Mouse (Mus musculus) neural tube, postnatal 0 days (tissue): ENCODE results near the gene Tnfsf13b. TPM values are rescaled to one million over a fixed set of nuclear protein-coding genes. Genes with fewer than 3 reads are reported as not detected.

Experiments
- polyA plus RNA-seq: library from polyadenylated mRNA; unstranded; fragments of >200 nt; fragmentation: Nextera tagmentation; extraction: Ambion mirVana; gene quantifications from 2 replicates; pipeline ENCODE4 v1.2.1, GENCODE M21; 2015

Tnfsf13b gene
- polyA plus RNA-seq: 1.4 and 1.5 TPM in 2 replicates

DNA sequence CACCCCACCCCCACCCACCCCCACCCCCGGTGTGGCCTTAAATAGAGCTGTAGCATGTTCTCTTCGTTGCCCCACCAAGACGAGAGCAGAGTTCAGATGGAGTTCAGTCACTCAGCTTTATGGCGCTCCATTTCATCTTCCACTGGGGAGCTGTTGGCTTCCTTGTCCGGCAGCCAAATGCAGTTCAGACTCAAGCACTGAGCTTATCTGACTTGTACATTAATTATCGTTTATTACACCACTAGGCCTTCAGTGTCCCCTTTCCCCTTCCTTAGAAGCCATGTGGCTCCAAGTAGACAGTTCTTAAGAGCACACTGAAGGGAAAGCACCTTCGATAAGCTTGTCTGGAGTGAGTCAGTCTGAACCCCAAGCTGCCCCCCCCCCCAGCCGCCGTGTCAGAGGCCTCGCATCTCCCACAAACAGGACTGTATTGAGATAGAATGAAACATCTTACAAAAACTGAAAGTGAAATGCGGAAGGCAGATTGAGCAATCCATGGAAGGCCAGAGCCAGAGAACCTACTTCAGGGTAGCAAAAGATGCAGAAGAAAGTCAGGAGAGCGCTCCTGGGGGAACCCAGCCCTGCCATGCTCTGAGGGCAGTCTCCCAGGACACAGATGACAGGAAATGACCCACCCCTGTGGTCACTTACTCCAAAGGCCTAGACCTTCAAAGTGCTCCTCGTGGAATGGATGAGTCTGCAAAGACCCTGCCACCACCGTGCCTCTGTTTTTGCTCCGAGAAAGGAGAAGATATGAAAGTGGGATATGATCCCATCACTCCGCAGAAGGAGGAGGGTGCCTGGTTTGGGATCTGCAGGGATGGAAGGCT lies at the start of gene Tnfsf13b:
TSS of gene Tnfsf13b (plus strand) at position 312 of the 830 bp plus-strand sequence.

DNA sequence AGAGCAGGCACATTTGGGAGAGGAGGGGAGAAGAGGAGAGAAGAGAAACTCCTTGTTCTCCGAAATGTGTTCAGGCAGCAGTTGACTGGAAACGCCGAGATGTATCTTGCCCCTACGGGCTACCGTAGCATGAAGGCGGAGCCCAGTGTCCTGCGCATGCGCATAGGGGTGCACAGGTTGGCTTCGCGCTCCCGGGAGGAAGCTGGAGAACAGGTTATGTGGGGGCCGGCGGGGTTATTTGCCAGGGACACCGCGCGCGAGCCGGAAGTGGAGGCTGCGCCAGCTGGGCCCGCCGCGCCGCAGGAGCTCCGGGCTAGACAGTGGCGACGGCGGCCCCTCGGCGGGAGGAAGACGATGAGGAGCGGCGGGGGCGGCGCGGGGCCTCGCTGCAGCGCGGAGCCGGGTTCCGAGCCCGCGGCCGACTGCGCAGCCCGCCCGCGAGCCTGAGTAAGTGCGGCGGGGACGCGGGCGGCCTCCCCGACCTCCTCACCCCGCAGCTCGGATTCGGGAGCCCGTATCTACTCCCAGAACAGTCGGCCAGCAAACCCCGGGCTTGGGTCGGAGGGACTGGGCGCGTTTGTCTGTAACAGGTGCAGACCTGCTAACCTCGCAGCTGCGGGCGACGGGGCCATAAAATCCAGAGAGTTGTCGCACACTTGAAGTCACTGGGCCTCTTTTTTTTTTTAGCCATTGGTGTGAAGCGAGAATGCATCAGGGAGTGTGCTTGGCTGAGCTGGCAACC lies 28.5 kb upstream of the Tnfsf13b start, which contains the start of the genes Lig4 and Abhd13:
TSS of gene Lig4 (minus strand) at position 114 of the 742 bp plus-strand sequence.
TSS of gene Abhd13 (plus strand) at position 135 of the 742 bp plus-strand sequence.

Other genes with a start within 250 kb of the Tnfsf13b start
- 33.4 and 36.0 TPM in 2 replicates for gene Fam155a, start 235.3 kb upstream of the Tnfsf13b start, polyA plus RNA-seq
- gene Gm10217, start 142.2 kb upstream of the Tnfsf13b start, polyA plus RNA-seq: not detected in 2 replicates
- 5.6 and 7.1 TPM in 2 replicates for gene Lig4, start 28.8 kb upstream of the Tnfsf13b start, polyA plus RNA-seq
- gene Abhd13, start 28.8 kb upstream of the Tnfsf13b start, polyA plus RNA-seq: 13.2 and 13.6 TPM in 2 replicates
- 8.1 and 8.2 TPM in 2 replicates for gene Myo16, start 147.4 kb downstream of the Tnfsf13b start, polyA plus RNA-seq